Mouse (Mus musculus): ENCODE measurements around the gene Kcnb1. TPM values are rescaled to one million over a fixed set of nuclear protein-coding genes. Genes with fewer than 3 reads are reported as not detected.

Gene Kcnb1
- polyA plus RNA-seq, 1 experiment, result 1.4 TPM

DNA sequence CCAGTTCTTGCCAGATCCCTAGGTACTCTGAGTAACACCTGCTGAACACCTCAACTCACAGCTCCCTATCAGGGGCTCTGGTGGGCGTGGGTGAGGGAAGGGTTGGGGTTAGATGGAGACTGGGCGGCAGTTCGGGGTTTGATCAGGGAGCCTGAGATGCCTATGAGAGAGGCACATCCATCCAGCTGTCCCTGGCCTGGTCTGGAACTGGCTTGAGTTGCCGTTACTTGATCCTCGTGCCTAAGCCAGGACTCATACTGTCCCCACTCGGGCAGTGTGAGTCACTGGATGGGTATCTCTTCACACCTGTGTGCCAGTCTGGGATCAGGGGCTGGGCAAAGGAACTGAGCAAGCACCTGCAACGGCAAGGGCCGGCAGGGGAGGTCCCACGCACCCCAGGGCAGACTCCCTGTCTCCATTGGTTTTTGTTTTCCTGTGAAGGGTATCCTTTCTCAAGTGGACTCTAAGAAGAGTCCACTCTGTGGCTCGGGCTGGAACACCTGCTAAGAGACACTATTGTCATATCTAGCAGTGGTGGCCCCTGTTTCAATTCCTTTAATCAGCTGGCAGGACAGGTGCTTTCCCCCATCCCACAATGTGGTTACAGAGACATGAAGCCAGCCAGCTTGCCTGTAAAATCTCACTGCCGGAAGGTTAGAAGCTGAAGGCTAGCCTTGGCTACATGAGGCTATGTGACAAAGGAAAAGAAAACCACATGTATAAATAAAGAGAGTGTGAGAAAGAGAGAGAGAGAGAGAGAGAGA lies 112.6 kb downstream of the Kcnb1 start:
- Histone ChIP-seq H3K36me3 (ENCODE audit: control insufficient read depth, insufficient read depth, low read length, poor library complexity, severe bottlenecking) (no peaks in the 10 kb centered on the region), H3K9ac (ENCODE audit: low read depth, poor library complexity, severe bottlenecking) (no peak overlapping the region), H3K27ac (ENCODE audit: insufficient read depth, low read length) (no peak overlapping the region), H3K4me3 (ENCODE audit: low read depth, low read length) (no peak overlapping the region), H3K9me3 (replicated peaks; ENCODE audit: control insufficient read depth, insufficient read depth, low read length, poor library complexity, severe bottlenecking) (no peaks in the 10 kb centered on the region), H3K27me3 (ENCODE audit: control insufficient read depth, insufficient read depth, low read length, poor library complexity, severe bottlenecking) (no peaks in the 10 kb centered on the region), H3K4me1 (ENCODE audit: control insufficient read depth, insufficient read depth, low read length) (peaks cover 2% of the 10 kb centered on the region)
- no peak for TF ChIP-seq POLR2A (IDR thresholded peaks at IDR 0.05; ENCODE audit: insufficient read depth, low read length)
- TF ChIP-seq EP300 (IDR thresholded peaks at IDR 0.05; ENCODE audit: insufficient read depth, low read depth, low read length), result no peak
- no peak for TF ChIP-seq CTCF (IDR thresholded peaks at IDR 0.05; ENCODE audit: low read depth, low read length)

DNA sequence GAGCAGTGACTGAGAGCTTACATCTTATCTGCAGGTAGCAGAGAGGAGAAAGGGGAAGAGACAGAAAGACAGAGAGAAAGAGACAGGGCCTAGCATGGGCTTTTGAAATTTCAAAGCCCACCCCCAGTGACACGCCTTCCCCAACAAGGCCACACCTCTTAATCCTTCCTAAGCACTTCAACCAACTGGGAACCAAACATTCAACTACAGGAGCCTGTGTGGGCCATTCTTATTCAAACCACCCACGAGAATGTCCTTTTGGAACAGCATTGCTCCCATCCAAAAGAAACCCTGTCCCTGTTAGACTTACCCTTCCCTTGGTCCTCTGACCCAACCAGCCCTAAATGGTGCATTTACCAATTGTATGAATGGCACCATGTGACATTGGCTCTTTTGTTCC lies 113.2 kb downstream of the Kcnb1 start:
- TF ChIP-seq POLR2A (IDR thresholded peaks at IDR 0.05; ENCODE audit: insufficient read depth, low read length), result no peak
- no peak for TF ChIP-seq EP300 (IDR thresholded peaks at IDR 0.05; ENCODE audit: insufficient read depth, low read depth, low read length)
- TF ChIP-seq CTCF (IDR thresholded peaks at IDR 0.05; ENCODE audit: low read depth, low read length), result no peak
- Histone ChIP-seq H3K36me3 (ENCODE audit: control insufficient read depth, insufficient read depth, low read length, poor library complexity, severe bottlenecking) (no peaks in the 10 kb centered on the region), H3K9ac (ENCODE audit: low read depth, poor library complexity, severe bottlenecking) (no peak overlapping the region), H3K4me3 (ENCODE audit: low read depth, low read length) (no peak overlapping the region), H3K27ac (ENCODE audit: insufficient read depth, low read length) (no peak overlapping the region), H3K9me3 (replicated peaks; ENCODE audit: control insufficient read depth, insufficient read depth, low read length, poor library complexity, severe bottlenecking) (no peaks in the 10 kb centered on the region), H3K27me3 (ENCODE audit: control insufficient read depth, insufficient read depth, low read length, poor library complexity, severe bottlenecking) (no peaks in the 10 kb centered on the region), H3K4me1 (ENCODE audit: control insufficient read depth, insufficient read depth, low read length) (peaks cover 2% of the 10 kb centered on the region)

DNA sequence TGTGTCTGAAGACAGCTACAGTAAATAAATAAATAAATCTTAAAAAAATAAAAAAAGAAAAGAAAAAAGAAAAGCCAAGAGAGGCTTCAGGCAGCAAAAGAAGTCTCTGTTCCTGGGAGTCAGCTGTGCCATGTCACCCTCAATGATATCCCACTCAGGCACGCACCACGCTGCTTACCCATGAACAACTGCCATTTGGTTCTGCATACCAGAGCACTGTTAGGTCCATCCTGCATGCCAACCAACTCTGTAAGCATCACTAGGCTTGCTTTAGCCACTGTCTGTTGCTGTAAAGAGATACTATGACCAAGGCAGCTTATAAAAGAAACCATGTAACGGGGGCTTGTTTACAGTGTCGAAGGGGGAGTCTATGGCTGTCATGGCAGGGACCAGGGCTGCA lies 113.6 kb downstream of the Kcnb1 start:
- H3K4me1 ChIP-seq (ENCODE audit: control insufficient read depth, insufficient read depth, low read length), result no peaks in the 10 kb centered on the region
- H3K27ac ChIP-seq (ENCODE audit: insufficient read depth, low read length), result no peak overlapping the region
- TF ChIP-seq CTCF (IDR thresholded peaks at IDR 0.05; ENCODE audit: low read depth, low read length) (no peak), EP300 (IDR thresholded peaks at IDR 0.05; ENCODE audit: insufficient read depth, low read depth, low read length) (no peak), POLR2A (IDR thresholded peaks at IDR 0.05; ENCODE audit: insufficient read depth, low read length) (no peak)
- no peak overlapping the region for H3K9ac ChIP-seq (ENCODE audit: low read depth, poor library complexity, severe bottlenecking)
- no peak overlapping the region for H3K4me3 ChIP-seq (ENCODE audit: low read depth, low read length)
- H3K27me3 ChIP-seq (ENCODE audit: control insufficient read depth, insufficient read depth, low read length, poor library complexity, severe bottlenecking), result no peaks in the 10 kb centered on the region
- no peaks in the 10 kb centered on the region for H3K9me3 ChIP-seq (replicated peaks; ENCODE audit: control insufficient read depth, insufficient read depth, low read length, poor library complexity, severe bottlenecking)
- no peaks in the 10 kb centered on the region for H3K36me3 ChIP-seq (ENCODE audit: control insufficient read depth, insufficient read depth, low read length, poor library complexity, severe bottlenecking)

DNA sequence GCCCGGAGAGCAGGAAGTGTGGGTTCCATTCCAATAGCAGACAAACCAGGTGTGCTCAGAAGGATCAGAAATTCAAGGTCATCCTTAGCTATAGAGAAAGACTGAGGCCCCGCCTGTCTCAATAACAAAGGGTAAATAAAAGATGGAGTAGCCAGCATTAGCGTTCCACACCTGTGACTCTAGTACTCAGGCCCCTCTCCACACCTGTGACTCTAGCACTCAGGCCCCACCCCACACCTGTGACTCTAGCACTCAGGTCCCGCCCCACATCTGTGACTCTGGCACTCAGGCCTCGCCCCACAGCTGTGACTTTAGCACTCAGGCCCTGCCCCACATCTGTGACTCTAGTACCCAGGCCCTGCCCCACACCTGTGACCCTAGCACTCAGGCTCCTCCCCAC lies 115.4 kb downstream of the Kcnb1 start:
- no peaks in the 10 kb centered on the region for H3K4me1 ChIP-seq (ENCODE audit: control insufficient read depth, insufficient read depth, low read length)
- H3K36me3 ChIP-seq (ENCODE audit: control insufficient read depth, insufficient read depth, low read length, poor library complexity, severe bottlenecking), result no peaks in the 10 kb centered on the region
- H3K9me3 ChIP-seq (replicated peaks; ENCODE audit: control insufficient read depth, insufficient read depth, low read length, poor library complexity, severe bottlenecking), result no peaks in the 10 kb centered on the region
- peak overlapping the region; percentile 0; the same call in 1 of the 2 replicates for H3K27ac ChIP-seq (ENCODE audit: insufficient read depth, low read length)
- H3K9ac ChIP-seq (ENCODE audit: low read depth, poor library complexity, severe bottlenecking), result no peak overlapping the region
- no peak overlapping the region for H3K4me3 ChIP-seq (ENCODE audit: low read depth, low read length)
- no peaks in the 10 kb centered on the region for H3K27me3 ChIP-seq (ENCODE audit: control insufficient read depth, insufficient read depth, low read length, poor library complexity, severe bottlenecking)
- no peak for TF ChIP-seq POLR2A (IDR thresholded peaks at IDR 0.05; ENCODE audit: insufficient read depth, low read length)
- TF ChIP-seq EP300 (IDR thresholded peaks at IDR 0.05; ENCODE audit: insufficient read depth, low read depth, low read length), result 0 out of 2 replicates have a peak, but pooled peaks have one; percentile 54
- TF ChIP-seq CTCF (IDR thresholded peaks at IDR 0.05; ENCODE audit: low read depth, low read length), result no peak

DNA sequence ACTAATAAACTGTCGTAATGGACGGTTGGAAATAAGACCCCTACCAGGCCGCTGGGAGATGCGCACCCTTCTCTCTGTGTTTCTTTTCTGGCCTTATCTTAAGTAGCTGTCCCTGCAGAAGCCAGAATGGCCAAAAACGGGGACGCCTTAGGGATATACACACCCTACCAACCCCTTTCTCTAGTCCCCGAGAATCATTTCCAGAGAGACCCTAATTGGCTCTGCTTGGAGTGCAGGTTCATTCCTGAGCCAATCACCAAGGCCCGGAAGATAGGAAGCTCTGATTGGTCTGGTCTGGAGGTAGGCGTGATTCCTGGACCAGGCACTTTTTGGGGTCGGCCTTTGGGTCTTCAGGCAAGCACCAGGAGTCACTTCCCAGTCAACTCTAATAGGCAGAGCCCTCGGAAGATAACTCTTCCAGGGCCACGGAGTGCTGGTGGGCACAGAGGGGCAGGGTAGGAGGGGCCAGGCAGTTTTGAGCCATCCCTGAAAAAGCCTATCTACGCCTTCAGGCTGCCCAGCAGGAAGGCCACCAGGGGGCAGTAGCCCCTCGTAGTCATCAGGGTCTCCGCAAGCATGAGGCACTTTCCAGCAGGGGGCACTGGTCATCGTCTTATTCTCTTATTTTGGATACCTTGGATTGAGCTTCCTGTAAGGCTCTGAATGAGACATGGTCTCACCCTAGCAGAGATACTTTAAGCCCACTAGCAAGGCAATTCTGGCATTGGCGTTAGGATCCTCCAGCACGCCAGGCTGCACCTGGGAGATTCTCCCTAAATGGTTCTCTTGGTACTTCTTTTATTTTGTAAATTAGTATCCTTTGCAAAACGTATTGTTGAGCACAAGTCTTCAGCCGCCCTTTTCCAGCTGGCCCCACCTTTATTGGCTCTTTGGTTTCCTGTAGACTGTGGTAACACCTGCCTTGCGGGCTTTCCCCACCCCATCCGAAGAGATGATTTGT lies 118.0 kb downstream of the Kcnb1 start:
- H3K27me3 ChIP-seq (ENCODE audit: control insufficient read depth, insufficient read depth, low read length, poor library complexity, severe bottlenecking), result no peaks in the 10 kb centered on the region
- peak overlapping the region; percentile 81 for H3K4me3 ChIP-seq (ENCODE audit: low read depth, low read length)
- peak overlapping the region; percentile 84 for H3K27ac ChIP-seq (ENCODE audit: insufficient read depth, low read length)
- no peaks in the 10 kb centered on the region for H3K36me3 ChIP-seq (ENCODE audit: control insufficient read depth, insufficient read depth, low read length, poor library complexity, severe bottlenecking)
- H3K9ac ChIP-seq (ENCODE audit: low read depth, poor library complexity, severe bottlenecking), result peak overlapping the region; percentile 66
- TF ChIP-seq EP300 (IDR thresholded peaks at IDR 0.05; ENCODE audit: insufficient read depth, low read depth, low read length) (peak; percentile 76; the same call in 1 of the 2 replicates), CTCF (IDR thresholded peaks at IDR 0.05; ENCODE audit: low read depth, low read length) (peak; percentile 98), POLR2A (IDR thresholded peaks at IDR 0.05; ENCODE audit: insufficient read depth, low read length) (no peak)
- no peaks in the 10 kb centered on the region for H3K4me1 ChIP-seq (ENCODE audit: control insufficient read depth, insufficient read depth, low read length)
- no peaks in the 10 kb centered on the region for H3K9me3 ChIP-seq (replicated peaks; ENCODE audit: control insufficient read depth, insufficient read depth, low read length, poor library complexity, severe bottlenecking)

All from ES-Bruce4 (cell line).